Mouse (Mus musculus) neutrophil, adult 5-6 weeks (primary cell): ENCODE data around the gene Mtap. TPM values are rescaled to one million over a fixed set of nuclear protein-coding genes. Genes with fewer than 3 reads are reported as not detected.

Experiments
- ATAC-seq: fragments of 151-379, 151-347 bp; 2 replicates; pipeline ENCODE4 v1.8.0; 2017; ENCODE audit warnings: mild to moderate bottlenecking, moderate TSS enrichment; ENCODE audit not compliant: insufficient number of reproducible peaks, poor library complexity, low FRiP score, severe bottlenecking; ENCODE audit errors: extremely low read depth
- total RNA-seq: library from RNA; stranded (forward); fragments of 200-1000 nt; gene quantifications from 2 replicates; pipeline ENCODE4 v1.2.3, GENCODE M21; 2017

Mtap gene
- 17.1 and 19.4 TPM in 2 replicates for total RNA-seq

GRCm38 (mm10) chr4:89136906-89137541 is at the start of gene Mtap:
TSS of gene Mtap (plus strand) at chr4:89137122.
- ATAC-seq: peak; percentile 81

GRCm38 (mm10) chr4:89089110-89089509 is 47.8 kb upstream of the Mtap start:
- no peak for ATAC-seq

- no peak for ATAC-seq
Measured at GRCm38 (mm10) chr4:89090217-89090616, 46.7 kb upstream of the Mtap start.

- no peak for ATAC-seq
Measured at GRCm38 (mm10) chr4:89092153-89092552, 44.8 kb upstream of the Mtap start.

- ATAC-seq: no peak
Measured at GRCm38 (mm10) chr4:89094773-89095172, 42.1 kb upstream of the Mtap start.

- ATAC-seq: no peak
Measured at GRCm38 (mm10) chr4:89098261-89098660, 38.7 kb upstream of the Mtap start.

GRCm38 (mm10) chr4:89101276-89101675 is 35.6 kb upstream of the Mtap start:
- no peak for ATAC-seq

GRCm38 (mm10) chr4:89102283-89102682 is 34.6 kb upstream of the Mtap start:
- ATAC-seq: no peak

- ATAC-seq: no peak
Measured at GRCm38 (mm10) chr4:89105486-89105885, 31.4 kb upstream of the Mtap start.

GRCm38 (mm10) chr4:89106505-89106904 is 30.4 kb upstream of the Mtap start:
- no peak for ATAC-seq

- ATAC-seq: no peak
Measured at GRCm38 (mm10) chr4:89112168-89112710, 24.7 kb upstream of the Mtap start.

GRCm38 (mm10) chr4:89112782-89113181 is 24.1 kb upstream of the Mtap start:
- no peak for ATAC-seq

- no peak for ATAC-seq
Measured at GRCm38 (mm10) chr4:89116006-89116405, 20.9 kb upstream of the Mtap start.

GRCm38 (mm10) chr4:89119900-89120299 is 17.0 kb upstream of the Mtap start:
- ATAC-seq: no peak

GRCm38 (mm10) chr4:89120353-89120752 is 16.6 kb upstream of the Mtap start:
- ATAC-seq: peak; percentile 56; the same call in 1 of the 2 replicates

GRCm38 (mm10) chr4:89123446-89124243 is 13.3 kb upstream of the Mtap start:
- no peak for ATAC-seq

GRCm38 (mm10) chr4:89127674-89128073 is 9.2 kb upstream of the Mtap start:
- ATAC-seq: no peak

GRCm38 (mm10) chr4:89128080-89128936 is 8.6 kb upstream of the Mtap start:
- peak; percentile 79 for ATAC-seq

- no peak for ATAC-seq
Measured at GRCm38 (mm10) chr4:89128937-89129277, 8.0 kb upstream of the Mtap start.
